ENCODE assay signal across 20 mouse cellular contexts in the genomic region with DNA sequence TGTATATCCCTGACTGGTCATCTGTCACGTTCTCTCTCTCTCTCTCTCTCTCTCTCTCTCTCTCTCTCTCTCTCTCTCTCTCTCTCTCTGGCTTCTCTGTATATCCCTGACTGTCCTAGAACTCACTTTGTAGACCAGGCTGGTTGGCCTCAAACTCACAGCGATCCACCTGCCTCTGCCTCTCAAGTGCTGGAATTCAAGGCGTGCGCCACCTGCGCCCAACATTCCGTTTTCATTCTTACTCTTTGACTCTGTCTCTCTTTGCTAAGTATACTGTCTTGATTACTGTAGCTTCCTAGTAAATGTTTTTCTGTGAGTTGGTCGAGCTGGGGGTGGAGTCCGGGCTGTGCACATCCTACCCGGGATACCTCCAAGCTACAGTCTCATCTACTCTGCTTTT. TPM values are rescaled to one million over a fixed set of nuclear protein-coding genes. Genes with fewer than 3 reads are reported as not detected.
DNase-seq lines count a peak whose midpoint lies in the region; TF ChIP-seq lines count a peak whose summit lies in the region.
"Had no signal": no experiment of that assay in that cellular context is flagged by ENCODE, and none has a peak within 500 bp of the region (broad histone marks: within the 10 kb centered on the region; RNA-seq: fewer than 3 reads in every experiment).

No protein-coding gene starts in this region.

- H3K79me2 ChIP-seq in myocyte (ENCODE audit: control insufficient read depth, insufficient read depth), result no peaks in the 10 kb centered on the region

- DNase-seq in R1 (ENCODE audit: low read depth, low spot score), result peak; percentile 39
- DNase-seq in ZHBTc4 (ENCODE audit: low read depth, low spot score), result peak; percentile 58
- no peak for DNase-seq in heart, postnatal 4 days
- DNase-seq in left cerebral cortex, adult 8-10 months (ENCODE audit: low spot score in 2 of 2), result no peak
- DNase-seq in gastrocnemius, adult 8-10 months (ENCODE audit: low spot score in 2 of 2), result no peak
- DNase-seq: adrenal gland, adult 2 months; adrenal gland, adult 8-10 months; adrenal gland, postnatal 10 days; adrenal gland, postnatal 14 days; adrenal gland, postnatal 25 days; adrenal gland, postnatal 36 days; B cell, adult 2 months; cerebellum, adult 11 months; cerebellum, adult 11-12 months; cerebellum, adult 18-20 months; cerebellum, adult 2 months; cerebellum, adult 8-10 months had no signal

- no peak for TF ChIP-seq POLR2A in myocyte (IDR thresholded peaks at IDR 0.05; ENCODE audit: insufficient read length, low read depth)

- H3K36me3 ChIP-seq in myocyte (ENCODE audit: control insufficient read depth, insufficient read depth), result no peaks in the 10 kb centered on the region
- H3K36me3 ChIP-seq: G1E had no signal

- H3K27me3 ChIP-seq in myocyte (ENCODE audit: control insufficient read depth, insufficient read depth, insufficient read length), result no peaks in the 10 kb centered on the region
- H3K27me3 ChIP-seq: Patski had no signal

- H3K4me2 ChIP-seq in myocyte (ENCODE audit: low read depth), result no peak overlapping the region

- H3K4me3 ChIP-seq in myocyte, result no peak overlapping the region

- no peak overlapping the region for H3ac ChIP-seq in myocyte (ENCODE audit: control insufficient read depth, insufficient read length)

TF ChIP-seq in myocyte, 11 proteins besides CTCF, POLR2A, EP300 and RAD21:
- peak in 1 of 3 experiments; percentile 24 for TF ChIP-seq MYOG (IDR thresholded peaks at IDR 0.05; ENCODE audit: control insufficient read depth in 1 of 3, insufficient read depth in 1 of 3, insufficient read length in 2 of 3, low read depth in 2 of 3)
- TF ChIP-seq REST (IDR thresholded peaks at IDR 0.05; ENCODE audit: insufficient read depth, insufficient read length), result no peak
- TF ChIP-seq MYOD1 (IDR thresholded peaks at IDR 0.05; ENCODE audit: control insufficient read depth in 1 of 3, insufficient read length in 2 of 3, low read depth in 2 of 3), result peak in 2 of 3 experiments; percentile 76 to 82

RNA-seq across cellular contexts. Expression of gene Taok1, which starts 33.8 kb away (rescaled TPM):
- 9.2 TPM for polyA plus RNA-seq in myocyte (2012; fragmentation: generic; extraction: Trizol)
- total RNA-seq in heart, postnatal 4 days (2021), result 10 to 100 TPM; 62.0 to 62.8 TPM
- total RNA-seq in left cerebral cortex, adult 8-10 months (2022), result 100 to 1,000 TPM in 2 of 4 experiments, 10 to 100 TPM in 2; 92.7 to 112 (median 102) TPM
- 10 to 100 TPM; 37.9 to 48.6 (median 40.6) TPM for total RNA-seq in gastrocnemius, adult 8-10 months (2022)

RNA-seq across cellular contexts. Expression of gene Nufip2, which starts 44.6 kb away (rescaled TPM):
- polyA plus RNA-seq in myocyte (2012; fragmentation: generic; extraction: Trizol), result 9.3 TPM
- total RNA-seq in heart, postnatal 4 days (2021), result 10 to 100 TPM; 61.0 to 62.2 TPM
- total RNA-seq in left cerebral cortex, adult 8-10 months (2022), result 10 to 100 TPM; 63.5 to 69.0 (median 67.1) TPM
- 10 to 100 TPM; 31.0 to 38.3 (median 33.6) TPM for total RNA-seq in gastrocnemius, adult 8-10 months (2022)

Comparison
In these comparisons a context has a peak if more than half of its experiments do, and no peak if none do; other contexts are left out.
1. DNase-seq: peak in R1 (single experiment) and ZHBTc4 (single experiment); none in heart, postnatal 4 days (single experiment), left cerebral cortex, adult 8-10 months (0 of 2) and gastrocnemius, adult 8-10 months (0 of 2).